Mouse (Mus musculus): ENCODE measurements around the gene Ubl3. TPM values are rescaled to one million over a fixed set of nuclear protein-coding genes. Genes with fewer than 3 reads are reported as not detected.

Gene Ubl3
- total and polyA plus RNA-seq, 2 experiments from 2014 or later: 108 to 157 TPM

DNA sequence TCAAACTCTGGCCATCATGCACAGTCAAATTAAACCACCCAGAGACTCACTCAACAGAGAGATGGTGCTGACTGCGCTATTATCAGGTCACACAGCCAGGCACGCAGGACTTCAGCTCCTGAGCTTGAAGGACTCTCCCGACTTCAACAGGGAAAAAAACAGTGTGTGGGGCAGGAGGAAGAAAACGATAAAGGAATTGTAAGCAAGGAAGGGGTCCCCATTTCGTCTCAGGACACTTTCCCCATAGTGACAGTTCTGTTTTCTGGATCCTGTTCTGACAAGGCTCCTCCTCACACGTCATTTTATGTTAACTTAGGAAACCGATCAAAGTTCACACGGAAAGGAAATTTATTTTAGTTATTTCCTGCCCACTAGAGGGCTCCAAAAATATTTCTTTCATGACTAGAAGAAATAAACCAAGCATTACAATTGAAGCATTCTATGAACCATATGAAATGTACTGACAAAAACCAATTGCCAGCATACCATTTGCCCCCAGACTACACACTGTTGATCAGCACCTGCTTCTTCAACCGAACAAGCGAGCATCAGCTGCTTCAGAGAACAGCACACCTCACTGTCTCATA lies 4.6 kb downstream of the Ubl3 start:
- Histone ChIP-seq H3K9ac (replicated peaks; ENCODE audit: low read length) (no peak overlapping the region), H3K4me3 (ENCODE audit: low read length) (no peak overlapping the region), H3K9me3 (ENCODE audit: low read length) (no peaks in the 10 kb centered on the region), H3K36me3 (ENCODE audit: insufficient read depth, low read length) (no peaks in the 10 kb centered on the region), H3K27me3 (ENCODE audit: insufficient read depth, low read length) (no peaks in the 10 kb centered on the region), H3K27ac (no peak overlapping the region), H3K4me1 (ENCODE audit: insufficient read depth, low read length) (peaks cover 10% of the 10 kb centered on the region; the same call in 1 of the 2 replicates), H3K4me2 (ENCODE audit: low read depth, low read length) (peak overlapping the region; percentile 89)
- DNase-seq (ENCODE audit: low spot score): peak; percentile 73
- 30% methylated on average over 10 of the region's 10 CpGs for WGBS
- ATAC-seq: no peak
- TF ChIP-seq CTCF (IDR thresholded peaks at IDR 0.05; ENCODE audit: low read depth): peak; percentile 55

GRCm38 (mm10) chr5:148546970-148547369 lies 5.6 kb downstream of the Ubl3 start:
- no peak overlapping the region for H3K27ac ChIP-seq
- H3K9ac ChIP-seq (replicated peaks; ENCODE audit: low read length): no peak overlapping the region
- H3K4me1 ChIP-seq (ENCODE audit: insufficient read depth, low read length): peaks cover 10% of the 10 kb centered on the region; the same call in 1 of the 2 replicates
- H3K27me3 ChIP-seq (ENCODE audit: insufficient read depth, low read length): no peaks in the 10 kb centered on the region
- no peaks in the 10 kb centered on the region for H3K9me3 ChIP-seq (ENCODE audit: low read length)
- 18% methylated on average over 2 of the region's 2 CpGs for WGBS
- no peak overlapping the region for H3K4me3 ChIP-seq (ENCODE audit: low read length)
- no peaks in the 10 kb centered on the region for H3K36me3 ChIP-seq (ENCODE audit: insufficient read depth, low read length)
- H3K4me2 ChIP-seq (ENCODE audit: low read depth, low read length): no peak overlapping the region
- ATAC-seq (no peak), DNase-seq (ENCODE audit: low spot score) (no peak)
- TF ChIP-seq CTCF (IDR thresholded peaks at IDR 0.05; ENCODE audit: low read depth): no peak

- no peaks in the 10 kb centered on the region for H3K27me3 ChIP-seq (ENCODE audit: insufficient read depth, low read length)
- no peak for DNase-seq (ENCODE audit: low spot score)
- WGBS: 89% methylated on average over 2 of the region's 2 CpGs
- no peak overlapping the region for H3K9ac ChIP-seq (replicated peaks; ENCODE audit: low read length)
- no peak overlapping the region for H3K4me3 ChIP-seq (ENCODE audit: low read length)
- no peak for TF ChIP-seq CTCF (IDR thresholded peaks at IDR 0.05; ENCODE audit: low read depth)
- no peak overlapping the region for H3K27ac ChIP-seq
- H3K9me3 ChIP-seq (ENCODE audit: low read length): no peaks in the 10 kb centered on the region
- H3K36me3 ChIP-seq (ENCODE audit: insufficient read depth, low read length): no peaks in the 10 kb centered on the region
- no peak for ATAC-seq
- H3K4me1 ChIP-seq (ENCODE audit: insufficient read depth, low read length): peaks cover 19% of the 10 kb centered on the region
- H3K4me2 ChIP-seq (ENCODE audit: low read depth, low read length): no peak overlapping the region
These were observed 7.9 kb downstream of the Ubl3 start for GRCm38 (mm10) chr5:148544733-148545132.

- no peak for TF ChIP-seq CTCF (IDR thresholded peaks at IDR 0.05; ENCODE audit: low read depth)
- Histone ChIP-seq H3K27ac (no peak overlapping the region), H3K4me3 (ENCODE audit: low read length) (no peak overlapping the region), H3K27me3 (ENCODE audit: insufficient read depth, low read length) (no peaks in the 10 kb centered on the region), H3K4me2 (ENCODE audit: low read depth, low read length) (no peak overlapping the region), H3K9me3 (ENCODE audit: low read length) (no peaks in the 10 kb centered on the region), H3K36me3 (ENCODE audit: insufficient read depth, low read length) (no peaks in the 10 kb centered on the region), H3K4me1 (ENCODE audit: insufficient read depth, low read length) (peaks cover 14% of the 10 kb centered on the region), H3K9ac (replicated peaks; ENCODE audit: low read length) (no peak overlapping the region)
- DNase-seq (ENCODE audit: low spot score) (no peak), ATAC-seq (no peak)
- WGBS: 63% methylated on average over 2 of the region's 2 CpGs
These were observed 10.4 kb downstream of the Ubl3 start for GRCm38 (mm10) chr5:148542196-148542595.

DNA sequence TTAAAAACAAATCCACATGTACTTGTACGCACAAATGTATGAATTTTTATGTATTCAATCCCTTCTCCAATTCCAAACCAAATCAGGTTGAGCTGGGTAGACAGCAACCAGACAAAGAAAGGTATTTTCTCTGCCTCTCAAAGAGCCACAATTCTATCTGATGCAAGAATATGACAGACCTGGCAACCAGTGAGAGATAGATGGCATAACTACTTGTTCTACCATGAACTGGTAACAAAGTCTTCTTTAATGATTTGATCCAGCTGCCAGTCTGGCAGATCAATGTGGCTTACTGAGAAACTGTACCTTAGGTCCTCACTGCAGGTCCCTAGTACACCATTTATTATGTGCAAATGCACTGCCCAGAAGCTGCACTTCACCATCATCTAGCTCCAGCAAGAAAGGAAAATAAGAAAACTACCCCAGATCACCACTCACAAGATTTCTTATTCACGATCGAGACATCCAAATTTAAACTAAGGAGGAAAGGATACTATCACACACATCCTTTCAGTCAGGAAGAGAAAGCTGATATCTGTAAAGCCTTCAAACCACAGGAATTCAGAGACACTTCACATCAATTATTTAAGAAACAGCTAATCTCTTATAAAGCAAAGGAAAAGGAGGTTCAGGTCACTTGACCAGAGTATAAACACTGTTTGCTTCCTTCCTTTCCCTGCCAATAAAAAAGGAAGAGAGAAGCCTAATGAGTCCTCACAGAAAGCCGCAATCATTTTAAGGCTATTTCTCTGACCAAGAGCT lies 16.7 kb downstream of the Ubl3 start:
- Histone ChIP-seq H3K4me1 (ENCODE audit: insufficient read depth, low read length) (peaks cover 24% of the 10 kb centered on the region), H3K27me3 (ENCODE audit: insufficient read depth, low read length) (no peaks in the 10 kb centered on the region), H3K4me2 (ENCODE audit: low read depth, low read length) (no peak overlapping the region), H3K27ac (no peak overlapping the region), H3K9me3 (ENCODE audit: low read length) (no peaks in the 10 kb centered on the region), H3K36me3 (ENCODE audit: insufficient read depth, low read length) (no peaks in the 10 kb centered on the region), H3K9ac (replicated peaks; ENCODE audit: low read length) (no peak overlapping the region), H3K4me3 (ENCODE audit: low read length) (no peak overlapping the region)
- WGBS: 89% methylated on average over 4 of the region's 4 CpGs
- DNase-seq (ENCODE audit: low spot score) (no peak), ATAC-seq (no peak)
- TF ChIP-seq CTCF (IDR thresholded peaks at IDR 0.05; ENCODE audit: low read depth): no peak

- H3K9me3 ChIP-seq (ENCODE audit: low read length): no peaks in the 10 kb centered on the region
- TF ChIP-seq CTCF (IDR thresholded peaks at IDR 0.05; ENCODE audit: low read depth): no peak
- DNase-seq (ENCODE audit: low spot score) (peak; percentile 35), ATAC-seq (no peak)
- no peaks in the 10 kb centered on the region for H3K36me3 ChIP-seq (ENCODE audit: insufficient read depth, low read length)
- H3K9ac ChIP-seq (replicated peaks; ENCODE audit: low read length): no peak overlapping the region
- H3K27ac ChIP-seq: no peak overlapping the region
- no peaks in the 10 kb centered on the region for H3K27me3 ChIP-seq (ENCODE audit: insufficient read depth, low read length)
- H3K4me1 ChIP-seq (ENCODE audit: insufficient read depth, low read length): peaks cover 14% of the 10 kb centered on the region
- H3K4me3 ChIP-seq (ENCODE audit: low read length): no peak overlapping the region
- H3K4me2 ChIP-seq (ENCODE audit: low read depth, low read length): no peak overlapping the region
- 64% methylated on average over 3 of the region's 3 CpGs for WGBS
These were observed 17.9 kb downstream of the Ubl3 start for GRCm38 (mm10) chr5:148534644-148535043.

- Histone ChIP-seq H3K36me3 (ENCODE audit: insufficient read depth, low read length) (no peaks in the 10 kb centered on the region), H3K27me3 (ENCODE audit: insufficient read depth, low read length) (no peaks in the 10 kb centered on the region), H3K4me1 (ENCODE audit: insufficient read depth, low read length) (peaks cover 13% of the 10 kb centered on the region), H3K9ac (replicated peaks; ENCODE audit: low read length) (no peak overlapping the region), H3K4me3 (ENCODE audit: low read length) (no peak overlapping the region), H3K9me3 (ENCODE audit: low read length) (no peaks in the 10 kb centered on the region), H3K4me2 (ENCODE audit: low read depth, low read length) (no peak overlapping the region), H3K27ac (no peak overlapping the region)
- TF ChIP-seq CTCF (IDR thresholded peaks at IDR 0.05; ENCODE audit: low read depth): no peak
- no peak for ATAC-seq
- no peak for DNase-seq (ENCODE audit: low spot score)
- WGBS: 83% methylated on average over 2 of the region's 2 CpGs
These were observed 18.7 kb downstream of the Ubl3 start for GRCm38 (mm10) chr5:148533924-148534323.

Measured in hindbrain, postnatal 0 days (tissue).